Mouse (Mus musculus): ENCODE measurements around the gene Mpp2. TPM values are rescaled to one million over a fixed set of nuclear protein-coding genes. Genes with fewer than 3 reads are reported as not detected.

Gene Mpp2
- 100 to 1,000 TPM; 142 to 147 TPM for total RNA-seq (2021)
- long read RNA-seq, full-length matches to known transcripts = 52 of 108 reads
- long read RNA-seq, partial matches to known transcripts = 18 of 108 reads
- long read RNA-seq, other reads (novel, unspliced or antisense) = 38 of 108 reads

DNA sequence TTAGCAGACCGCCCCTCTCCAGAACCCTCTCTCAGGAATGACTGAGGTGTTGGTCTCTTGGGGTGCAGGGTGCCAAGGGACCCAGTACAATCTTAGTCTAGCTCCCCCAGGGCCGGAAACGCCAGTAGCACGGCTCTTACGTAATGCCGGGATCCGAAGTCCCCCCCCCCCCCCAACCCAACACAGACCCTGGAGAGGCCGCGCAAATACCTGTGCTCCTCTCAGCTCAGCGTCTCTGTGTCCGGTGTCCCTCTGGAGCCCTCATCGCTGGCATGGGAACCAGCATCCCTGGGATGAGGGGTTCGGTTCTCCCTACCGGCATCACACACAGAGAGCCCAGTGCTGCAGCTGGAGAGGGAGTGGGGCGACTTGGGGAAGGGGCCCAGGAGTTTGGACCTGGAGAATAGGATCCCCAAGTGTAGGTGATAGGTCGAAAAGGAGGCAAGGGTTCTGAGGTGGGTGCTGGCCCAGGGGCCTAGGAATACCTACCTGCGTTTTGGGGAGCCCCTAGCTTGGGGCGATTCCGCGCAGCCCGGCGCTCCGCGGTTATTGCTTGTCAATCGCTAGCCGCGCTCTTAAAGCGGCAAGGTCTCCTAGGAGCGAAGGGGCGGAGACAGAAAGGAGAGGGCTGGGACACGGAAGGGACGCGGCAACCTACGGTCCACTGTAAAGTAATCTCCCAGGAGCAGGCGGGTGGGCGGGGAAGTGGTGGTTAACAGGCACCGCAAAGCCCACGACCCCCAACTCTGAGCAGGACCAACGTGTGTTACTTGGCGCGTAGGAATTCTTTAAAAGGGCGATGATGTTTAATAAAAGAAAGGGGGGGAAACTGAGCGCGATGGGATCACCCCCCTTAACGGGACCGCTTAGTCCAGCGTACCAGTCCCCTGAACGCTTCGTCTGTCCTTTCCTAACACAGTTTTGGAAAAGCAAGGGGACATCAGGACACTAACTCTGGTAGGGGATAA, at the start of gene Mpp2:
Gene Mpp2, minus strand, starts transcription at position 585 of the 968 bp plus-strand sequence.
- DNase-seq (ENCODE audit: low spot score in 2 of 2) = peak; percentile 74 to 78

DNA sequence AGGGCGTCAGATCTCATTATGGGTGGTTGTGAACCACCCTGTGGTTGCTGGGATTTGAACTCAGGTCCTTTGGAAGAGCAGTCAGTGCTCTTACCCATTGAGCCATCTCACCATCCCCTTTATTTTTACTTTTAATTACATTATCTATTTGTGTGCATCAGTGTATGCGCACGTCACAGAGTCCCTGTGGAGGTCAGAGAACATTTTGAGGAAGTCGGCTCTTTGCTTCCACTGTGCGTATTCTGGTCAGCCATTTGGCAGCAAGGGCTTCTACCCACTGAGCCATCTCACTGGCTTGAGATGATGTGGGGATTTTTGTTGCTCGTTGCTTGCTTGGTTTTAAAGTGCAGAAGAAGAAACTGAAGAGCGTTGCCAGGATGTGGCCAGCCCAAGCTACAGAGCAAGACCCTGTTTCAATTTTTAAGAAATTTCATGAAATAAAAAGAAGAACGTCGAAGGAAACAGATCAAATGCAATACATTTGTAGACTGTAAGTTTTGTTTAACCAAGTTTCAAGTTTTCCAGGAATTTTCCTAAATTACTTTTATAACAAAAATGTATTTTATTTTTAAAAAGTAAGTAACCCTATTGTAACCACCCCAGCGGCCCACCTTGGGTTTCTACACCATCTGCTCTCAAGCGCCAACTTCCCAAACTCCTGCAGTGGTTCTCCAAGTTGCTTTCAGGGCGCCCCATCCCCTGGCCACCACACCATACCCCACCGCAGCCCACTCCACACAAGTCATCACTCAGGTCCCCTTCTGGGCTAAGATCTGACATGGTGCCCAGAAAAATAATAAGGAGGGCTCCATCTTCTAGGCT, 49.5 kb upstream of the Mpp2 start:
- no peak for DNase-seq (ENCODE audit: low spot score in 2 of 2)

DNA sequence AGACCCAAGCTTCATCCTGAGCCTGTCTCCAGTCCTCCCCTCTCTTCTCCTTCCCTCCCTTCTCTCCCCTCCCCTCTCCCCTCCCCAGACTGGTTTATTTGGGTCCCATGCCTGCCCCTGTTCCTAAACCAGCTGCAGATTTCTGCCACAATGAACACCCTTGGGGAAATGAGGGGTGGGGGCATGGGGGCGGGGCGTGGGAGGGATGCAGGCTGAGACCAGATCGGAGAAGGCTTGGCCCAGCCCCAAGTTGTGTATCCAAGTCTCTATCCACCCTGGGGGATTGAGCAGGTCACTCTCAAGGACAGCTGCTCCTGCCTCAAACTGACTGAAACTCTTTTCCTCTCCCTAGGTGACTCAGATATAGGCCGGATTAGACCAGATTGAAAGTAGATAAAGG, 46.2 kb upstream of the Mpp2 start:
- DNase-seq (ENCODE audit: low spot score in 2 of 2) = no peak

DNA sequence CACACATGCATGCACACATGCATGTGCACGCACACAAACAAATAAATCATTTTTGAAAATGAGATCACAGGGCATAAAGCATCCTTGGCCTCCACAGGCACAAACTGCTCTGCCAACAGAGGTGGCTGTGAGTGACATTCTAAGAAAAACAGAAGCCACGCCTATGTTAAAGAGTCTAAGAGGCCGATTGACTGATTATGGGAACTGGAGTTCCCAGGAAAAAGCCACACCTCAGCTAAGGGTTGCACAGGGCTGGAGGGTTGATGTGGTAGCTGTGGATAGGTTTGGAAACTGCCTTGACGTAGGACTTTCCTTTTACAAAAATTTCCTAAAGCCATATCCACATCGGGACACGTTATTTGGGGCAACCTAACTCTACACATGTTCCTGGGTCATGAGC, 29.1 kb upstream of the Mpp2 start:
- no peak for DNase-seq (ENCODE audit: low spot score in 2 of 2)

GRCm38 (mm10) chr11:102116241-102116640, 27.9 kb upstream of the Mpp2 start:
- no peak for DNase-seq (ENCODE audit: low spot score in 2 of 2)

- no peak for DNase-seq (ENCODE audit: low spot score in 2 of 2)
Observed at GRCm38 (mm10) chr11:102111576-102111975, 23.3 kb upstream of the Mpp2 start.

DNA sequence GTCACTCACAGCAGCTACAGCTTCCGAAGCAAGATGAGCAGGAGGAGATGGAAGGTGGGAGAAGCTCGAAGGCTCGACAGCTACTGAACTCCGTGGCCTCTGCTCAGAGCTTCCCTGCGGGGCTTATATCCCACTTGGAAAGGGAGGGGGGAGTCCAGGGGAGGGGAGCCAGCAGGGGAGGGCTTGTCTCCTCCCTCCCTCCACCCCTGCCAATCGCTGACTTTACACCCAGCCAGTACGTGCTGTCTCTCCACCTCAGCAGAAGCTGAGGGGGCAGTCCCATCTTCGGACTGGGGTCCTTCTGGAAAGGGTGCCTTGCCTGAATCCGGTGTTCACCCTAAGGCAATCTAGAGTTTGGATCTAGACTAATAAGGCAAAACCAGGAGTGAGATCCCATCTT, 19.4 kb upstream of the Mpp2 start, which contains the start of gene Pyy:
Gene Pyy, minus strand, starts transcription at position 101 of the 400 bp plus-strand sequence.
- DNase-seq (ENCODE audit: low spot score in 2 of 2) = no peak

DNA sequence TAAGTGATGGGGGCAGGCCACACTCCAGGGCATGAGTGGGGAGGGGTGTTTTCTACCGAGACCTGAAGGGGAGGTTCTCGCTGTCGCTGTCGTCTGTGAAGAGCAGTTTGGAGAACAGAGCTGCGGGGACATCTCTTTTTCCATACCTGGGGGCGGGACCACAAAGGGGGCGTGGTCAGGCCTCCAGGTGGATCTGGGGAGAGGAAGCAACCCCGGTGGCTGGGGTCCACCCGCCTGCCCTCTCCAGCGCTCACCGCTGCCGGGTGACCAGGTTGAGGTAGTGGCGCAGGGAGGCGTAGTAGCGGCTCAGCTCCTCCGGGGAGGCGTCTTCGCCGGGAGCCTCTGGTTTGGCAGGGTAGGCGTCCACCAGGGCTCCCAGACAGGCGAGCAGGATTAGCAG, 18.6 kb upstream of the Mpp2 start:
- no peak for DNase-seq (ENCODE audit: low spot score in 2 of 2)

- peak in 1 of 2 experiments; percentile 67 for DNase-seq (ENCODE audit: low spot score in 2 of 2)
Observed at GRCm38 (mm10) chr11:102102485-102103258, 14.4 kb upstream of the Mpp2 start.

GRCm38 (mm10) chr11:102101219-102101618, 12.9 kb upstream of the Mpp2 start, which contains the start of gene Ppy:
Gene Ppy (minus strand): TSS chr11:102101319.
- no peak for DNase-seq (ENCODE audit: low spot score in 2 of 2)

DNA sequence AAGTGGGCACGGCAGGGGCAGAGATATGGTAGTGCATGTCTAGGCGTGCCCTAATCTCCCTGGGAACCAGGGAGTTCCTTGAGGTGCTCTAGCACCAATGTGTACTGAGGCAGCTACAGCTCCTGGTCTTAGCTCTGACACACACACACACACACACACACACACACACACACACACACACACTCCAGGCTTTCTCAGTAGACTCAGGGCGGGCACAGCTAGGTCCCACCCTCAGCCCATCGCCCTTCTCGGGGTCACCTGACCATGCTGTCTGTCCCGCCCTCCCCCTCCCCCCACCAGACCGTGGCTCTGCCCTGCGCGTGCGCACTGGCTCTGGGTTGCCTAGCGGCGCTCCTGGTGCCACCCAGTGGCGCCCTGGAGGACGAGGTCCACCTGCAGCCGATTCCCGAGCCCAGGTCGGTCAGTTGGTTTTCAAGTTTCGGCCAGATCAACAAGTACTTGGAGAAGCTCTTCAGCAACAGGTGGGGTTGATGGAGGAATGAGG, 8.6 kb upstream of the Mpp2 start:
- DNase-seq (ENCODE audit: low spot score in 2 of 2) = peak in 1 of 2 experiments; percentile 76

DNA sequence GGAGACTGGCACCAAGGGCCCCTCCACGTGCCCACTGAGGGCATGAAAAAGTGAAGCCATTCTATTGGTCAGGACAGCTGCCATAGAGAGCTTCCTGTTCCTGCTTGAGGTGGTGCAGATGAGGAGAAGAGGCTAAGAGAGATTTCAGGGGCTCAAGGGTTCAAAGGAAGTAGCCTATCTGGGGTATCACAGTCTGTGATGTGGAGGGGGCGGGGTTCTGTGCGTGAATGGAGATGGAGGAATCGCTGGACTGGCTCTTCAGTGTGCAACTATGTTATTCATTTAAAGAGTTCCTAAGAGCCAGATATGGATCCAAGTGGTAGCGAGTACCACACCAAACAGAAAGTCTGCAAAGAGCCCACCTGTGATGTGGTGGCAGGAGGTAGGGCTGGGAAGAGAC, 8.1 kb upstream of the Mpp2 start:
- no peak for DNase-seq (ENCODE audit: low spot score in 2 of 2)

GRCm38 (mm10) chr11:102095676-102096075, 7.4 kb upstream of the Mpp2 start:
- DNase-seq (ENCODE audit: low spot score in 2 of 2) = no peak

- peak in 1 of 2 experiments; percentile 78 for DNase-seq (ENCODE audit: low spot score in 2 of 2)
Observed at GRCm38 (mm10) chr11:102089088-102089808, 933 bp upstream of the Mpp2 start.

DNA sequence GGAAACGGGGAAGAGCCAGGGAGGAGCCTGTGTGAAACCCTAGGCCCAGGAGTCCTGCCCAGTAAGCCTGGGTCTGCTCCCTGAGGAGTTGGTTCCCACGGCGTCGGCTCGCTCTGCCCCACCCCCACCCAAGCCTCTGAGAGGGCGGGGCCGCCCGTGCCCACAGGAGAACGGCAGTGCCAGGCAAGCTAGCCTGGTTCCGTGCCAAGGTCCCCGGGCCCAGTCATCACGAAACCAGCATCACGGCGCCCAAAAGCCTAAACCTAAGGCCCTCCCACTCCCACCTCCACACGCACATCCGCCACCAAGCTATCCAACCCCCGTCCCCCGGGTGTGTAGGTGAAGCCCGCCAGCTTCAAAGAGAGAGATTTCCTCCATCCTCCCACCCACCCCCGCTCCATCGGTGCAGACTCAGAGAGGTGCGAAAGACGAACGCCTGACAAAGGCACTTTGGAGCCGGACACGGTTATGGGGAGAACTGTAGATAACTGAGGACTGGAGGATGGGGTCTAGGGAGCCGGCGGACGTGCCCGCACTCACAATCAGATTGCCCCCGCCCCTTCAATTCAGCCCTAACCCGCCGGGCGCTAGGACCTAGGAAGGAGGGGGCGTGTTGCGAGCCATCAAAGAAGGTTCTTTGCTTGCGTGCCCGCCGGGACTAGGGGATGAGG, 1.1 kb downstream of the Mpp2 start:
- DNase-seq (ENCODE audit: low spot score in 2 of 2) = peak; percentile 72 to 89

GRCm38 (mm10) chr11:102086331-102086730, 2.0 kb downstream of the Mpp2 start:
- peak; percentile 80 to 86 for DNase-seq (ENCODE audit: low spot score in 2 of 2)

DNA sequence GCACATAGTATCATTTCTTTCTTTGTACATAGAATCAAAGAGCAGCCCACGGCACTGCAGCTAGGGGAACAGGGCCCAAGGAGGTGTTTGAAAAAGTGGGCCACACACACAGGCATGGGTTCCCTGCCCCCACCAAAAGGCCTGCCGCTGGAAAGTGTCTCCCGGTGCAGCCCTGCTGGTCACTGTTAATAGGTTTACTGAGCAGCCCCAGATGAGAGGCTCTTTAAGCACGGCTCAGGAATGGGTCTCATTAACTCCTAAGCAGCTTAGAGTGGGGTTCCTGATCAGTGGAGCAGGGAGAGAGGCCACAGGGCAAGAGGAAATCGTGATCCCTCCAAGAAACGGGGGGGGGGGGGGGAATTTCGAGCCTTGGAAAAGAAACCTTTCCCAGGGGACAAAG, 4.2 kb downstream of the Mpp2 start:
- DNase-seq (ENCODE audit: low spot score in 2 of 2) = no peak

DNA sequence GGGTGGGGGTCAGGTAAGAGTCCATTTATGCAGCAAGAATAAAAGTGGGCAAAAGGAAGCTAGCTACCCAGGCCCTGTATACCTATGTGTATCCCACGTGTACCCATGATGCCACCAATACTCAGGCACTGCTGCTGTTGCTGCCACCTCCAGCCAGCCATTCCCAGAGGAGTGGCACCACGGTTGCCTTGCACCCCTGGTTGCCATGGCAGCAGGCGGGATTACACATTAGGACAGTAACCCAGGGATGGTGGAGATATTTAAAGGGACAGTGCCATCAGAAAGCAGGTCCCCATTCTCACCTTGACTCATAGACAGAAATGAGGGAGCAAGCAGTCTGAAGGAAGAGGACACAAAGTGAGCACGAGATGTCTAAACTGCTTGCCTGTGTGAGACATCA, 5.1 kb downstream of the Mpp2 start:
- DNase-seq (ENCODE audit: low spot score in 2 of 2) = no peak

DNA sequence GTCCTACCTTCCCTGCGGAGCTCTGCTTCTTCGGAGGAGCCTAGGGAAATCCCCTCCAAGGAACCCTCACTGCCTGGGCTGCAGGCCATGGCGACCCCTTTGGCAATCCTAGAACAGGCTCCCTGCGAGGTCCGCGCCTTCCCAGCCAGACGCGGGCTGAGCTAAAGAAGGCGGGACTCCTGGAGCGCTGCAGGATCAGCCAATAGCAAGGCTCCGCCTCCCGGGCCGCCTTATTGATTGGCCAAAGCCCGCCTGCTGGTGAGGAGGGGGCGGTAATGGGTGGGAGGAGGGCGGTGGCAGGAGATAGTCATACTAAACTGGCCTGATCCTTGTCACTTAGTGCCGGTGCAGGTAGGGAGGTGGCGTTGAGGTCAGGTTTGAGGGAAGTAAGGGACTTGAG, 6.0 kb downstream of the Mpp2 start:
- peak; percentile 79 to 88 for DNase-seq (ENCODE audit: low spot score in 2 of 2)
